Mouse (Mus musculus) brain, embryonic 14.5 days (tissue): ENCODE results near the gene Tfap2a.

Source experiments
- CTCF ChIP-seq: fragments of 200-500 bp; IDR thresholded peaks from 2 replicates; pipeline ENCODE4 v1.5.1; 2012; ENCODE audit warnings: inconsistent platforms, mild to moderate bottlenecking, moderate library complexity, borderline replicate concordance; ENCODE audit not compliant: insufficient read depth, insufficient read length; ENCODE audit errors: extremely low read depth
- POLR2A ChIP-seq: fragments of 200-500 bp; IDR thresholded peaks from 2 replicates; pipeline ENCODE4 v1.6.1; 2012; ENCODE audit warnings: mild to moderate bottlenecking, inconsistent platforms, borderline replicate concordance; ENCODE audit not compliant: poor library complexity, insufficient read depth, insufficient read length, severe bottlenecking; ENCODE audit errors: extremely low read depth

DNA sequence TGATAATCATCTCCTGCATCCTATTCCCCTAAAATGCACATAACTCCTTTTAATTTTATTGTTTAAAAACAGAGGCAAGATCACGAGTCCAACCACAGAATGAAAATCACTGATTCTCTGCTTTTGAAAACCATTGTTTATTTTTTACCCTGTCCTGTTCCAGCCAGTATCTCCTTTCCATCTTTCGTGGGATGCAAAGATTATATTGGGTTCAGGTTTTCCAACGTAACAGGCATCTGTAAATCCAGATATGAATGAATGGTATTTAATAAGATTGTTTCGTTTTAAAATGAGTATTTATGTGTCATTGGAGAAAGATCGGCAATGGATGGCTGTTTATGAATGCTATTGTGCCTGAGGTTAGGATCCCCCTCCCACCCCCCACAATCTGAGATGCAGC is 24.5 kb downstream of the Tfap2a start:
- no peak for TF ChIP-seq CTCF
- TF ChIP-seq POLR2A: no peak
